Mouse (Mus musculus) monocyte, adult 5-6 weeks (primary cell): ENCODE results near the gene Gm5475. TPM values are rescaled to one million over a fixed set of nuclear protein-coding genes. Genes with fewer than 3 reads are reported as not detected.
"Not testable (repeated sequence)": the region's sequence is repeated elsewhere in the genome, so short reads cannot be mapped to it uniquely, and the experiment has no call there.

Experiments
- ATAC-seq: fragments of 153-309, 156-312 bp; replicated peaks from 2 replicates; pipeline ENCODE4 v1.8.0; 2017; ENCODE audit warnings: mild to moderate bottlenecking; ENCODE audit not compliant: low TSS enrichment, insufficient number of reproducible peaks, severe bottlenecking, poor library complexity, low FRiP score
- total RNA-seq: library from RNA; stranded (forward); fragments of 200-1000, 200-491, 200-594 nt; gene quantifications from 3 replicates; pipeline ENCODE4 v1.2.3, GENCODE M21; 2017

Gm5475 gene
- total RNA-seq, result 0.49 TPM in 1 of 3 replicates, not detected in the others

DNA sequence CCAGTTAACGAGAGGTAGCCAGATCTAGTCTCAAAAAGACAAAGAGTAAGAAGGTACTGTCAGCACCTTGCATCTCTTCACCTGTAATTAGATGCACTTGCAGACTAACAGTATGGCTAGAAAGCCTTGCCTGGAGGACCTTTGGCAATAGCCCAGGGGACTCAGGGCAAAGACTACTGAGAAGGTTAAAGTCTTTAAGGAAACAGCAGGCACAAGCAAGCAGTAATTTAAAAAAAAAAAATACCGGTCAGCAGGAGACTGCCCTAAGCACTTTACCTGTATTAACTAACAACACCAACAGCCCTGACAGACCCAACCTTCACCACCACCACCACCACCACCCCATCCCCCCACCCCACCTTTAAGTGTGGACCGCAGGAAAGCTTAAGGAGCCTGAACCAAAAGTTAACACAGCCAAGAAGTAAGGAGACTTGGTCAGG is at the start of gene Gm5475:
Gene Gm5475 (plus strand): TSS at position 390 of the 440 bp plus-strand sequence.
- ATAC-seq, result not testable (repeated sequence)

DNA sequence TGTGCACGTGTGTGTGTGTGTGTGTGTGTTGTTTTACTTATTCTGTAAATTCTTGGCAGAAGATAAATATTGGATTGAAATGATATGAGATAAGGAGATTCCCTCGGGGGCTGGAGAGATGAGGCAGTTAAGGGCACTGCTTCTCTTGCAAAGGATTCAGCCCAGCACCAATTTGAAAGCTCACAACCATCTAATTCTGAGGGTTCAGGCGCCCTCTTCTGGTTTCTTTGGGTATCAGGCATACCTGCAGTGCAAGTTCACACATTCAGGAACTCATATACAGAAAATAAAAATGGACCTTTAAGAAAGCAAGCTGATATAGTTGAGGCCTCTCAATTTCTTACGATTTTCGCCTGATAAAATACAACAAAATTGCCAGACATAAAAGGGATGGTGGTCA is 46.9 kb upstream of the Gm5475 start:
- ATAC-seq, result no peak

DNA sequence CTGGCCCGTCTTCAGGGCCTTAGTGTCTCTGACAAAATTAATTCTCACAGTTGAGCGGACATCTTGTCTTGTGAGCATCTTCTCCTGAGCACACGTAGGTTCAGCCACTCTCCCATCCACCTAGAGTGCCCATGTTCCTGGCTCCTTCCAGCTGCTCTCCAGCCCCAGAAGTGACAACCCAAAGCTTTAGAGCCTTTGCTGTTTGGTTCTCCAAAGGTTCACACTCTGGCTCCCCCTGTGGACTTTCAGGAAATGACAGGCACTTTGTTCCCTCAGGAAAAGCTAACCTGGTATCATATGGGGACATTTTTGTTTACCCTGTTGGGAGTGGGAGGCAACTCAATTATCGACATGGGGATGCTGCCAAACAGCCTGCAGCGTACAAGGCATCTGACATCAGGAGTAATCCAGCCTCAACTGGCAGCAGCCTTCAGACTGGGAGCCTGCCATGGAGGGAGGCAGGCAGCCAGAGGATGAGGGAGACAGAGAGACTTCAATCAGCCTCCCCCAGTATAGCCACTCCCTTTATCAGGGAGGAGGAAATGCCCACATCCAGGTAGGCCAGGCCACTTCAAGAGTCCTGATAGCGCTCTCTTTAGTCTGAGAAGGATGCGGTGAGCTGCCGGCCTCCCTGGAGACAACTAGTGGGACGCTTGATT is 44.0 kb upstream of the Gm5475 start:
- not testable (repeated sequence) for ATAC-seq

DNA sequence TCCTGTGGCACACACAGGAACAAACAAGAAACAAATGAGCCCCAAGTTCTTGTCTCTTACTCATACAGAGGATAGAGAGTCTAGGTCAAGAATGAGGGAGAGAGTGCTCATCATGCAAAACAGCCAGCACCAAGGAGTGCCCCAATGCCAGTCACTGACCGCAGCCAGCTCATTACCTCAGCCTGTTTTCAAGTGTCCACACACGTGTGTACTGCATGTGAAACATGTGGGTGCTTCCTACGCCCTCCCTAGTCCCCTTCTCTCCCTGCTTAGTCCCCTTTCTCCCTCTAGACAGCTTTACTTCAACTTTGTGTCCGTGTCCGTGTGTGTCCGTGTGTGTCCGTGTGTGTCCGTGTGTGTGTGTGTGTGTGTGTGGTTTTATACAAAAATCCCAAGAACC is 42.3 kb upstream of the Gm5475 start:
- ATAC-seq, result no peak

DNA sequence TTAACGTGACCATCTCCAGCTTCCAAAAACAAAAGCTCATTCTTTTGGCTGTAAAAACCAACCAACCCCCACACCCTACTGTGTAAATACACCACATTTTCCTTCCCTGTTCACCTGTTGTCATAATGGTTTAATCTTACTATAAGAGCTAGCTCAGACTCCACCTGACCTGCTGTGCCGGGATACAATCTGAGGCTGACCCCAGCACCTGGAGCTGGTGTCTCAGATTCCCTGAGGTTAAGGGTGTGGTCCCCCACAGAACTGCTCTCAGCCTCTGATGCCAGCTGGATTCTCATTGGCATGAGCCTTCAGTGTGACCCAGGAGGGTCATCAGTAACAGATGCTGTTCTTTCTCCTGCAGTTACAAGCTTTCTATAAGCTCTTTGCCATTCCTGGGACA is 41.8 kb upstream of the Gm5475 start:
- ATAC-seq, result no peak

DNA sequence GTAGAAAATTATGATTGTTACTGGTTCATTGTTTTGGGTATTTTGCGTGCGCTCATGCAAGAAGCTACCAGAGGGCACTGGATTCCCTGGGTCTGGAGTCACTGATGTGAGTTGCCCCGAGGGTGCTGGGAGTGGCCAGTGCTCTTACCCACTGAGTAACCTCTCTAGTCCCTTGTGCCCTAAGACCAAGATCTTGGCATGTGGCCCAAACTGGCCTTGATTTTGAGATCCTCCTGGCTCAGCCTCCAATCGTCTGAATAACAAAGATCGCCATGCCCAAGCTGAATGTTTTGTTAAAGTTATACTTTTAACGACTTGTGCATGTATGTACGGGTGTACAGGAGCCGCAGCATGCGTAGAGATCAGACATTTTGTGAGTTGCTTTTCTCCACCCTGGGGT is 36.2 kb upstream of the Gm5475 start:
- no peak for ATAC-seq

DNA sequence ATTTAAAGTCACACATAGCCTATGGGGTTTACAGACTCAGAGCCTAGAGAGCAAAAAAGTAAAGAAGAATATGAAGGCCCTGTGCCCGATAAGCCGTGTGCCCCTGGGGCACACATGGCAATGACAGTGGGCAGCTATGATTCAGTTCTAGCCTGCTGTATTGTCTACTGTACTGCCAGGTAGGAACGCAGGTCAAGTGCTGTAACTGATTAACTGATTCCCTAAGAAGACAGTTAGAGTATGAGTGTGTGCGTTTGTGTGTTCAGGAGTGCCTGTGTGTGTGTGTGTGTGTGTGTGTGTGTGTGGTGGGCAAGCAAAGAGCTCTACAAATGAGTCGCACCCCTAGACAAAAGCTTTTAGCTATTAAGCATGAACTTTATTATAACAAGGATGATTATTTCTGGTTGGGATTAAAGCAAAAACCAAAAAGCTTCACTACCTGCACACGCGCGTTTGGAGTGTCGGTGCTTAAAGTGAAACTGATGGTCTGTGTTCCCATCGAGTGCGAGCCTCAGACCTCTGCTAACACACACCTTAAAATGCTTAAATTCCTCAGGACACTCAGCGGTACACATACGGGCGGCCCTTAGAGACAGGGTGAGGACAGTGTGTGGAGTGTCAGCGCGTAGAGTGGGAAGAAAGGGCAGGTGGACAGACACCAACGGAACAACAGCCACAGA is 34.3 kb upstream of the Gm5475 start:
- no peak for ATAC-seq

DNA sequence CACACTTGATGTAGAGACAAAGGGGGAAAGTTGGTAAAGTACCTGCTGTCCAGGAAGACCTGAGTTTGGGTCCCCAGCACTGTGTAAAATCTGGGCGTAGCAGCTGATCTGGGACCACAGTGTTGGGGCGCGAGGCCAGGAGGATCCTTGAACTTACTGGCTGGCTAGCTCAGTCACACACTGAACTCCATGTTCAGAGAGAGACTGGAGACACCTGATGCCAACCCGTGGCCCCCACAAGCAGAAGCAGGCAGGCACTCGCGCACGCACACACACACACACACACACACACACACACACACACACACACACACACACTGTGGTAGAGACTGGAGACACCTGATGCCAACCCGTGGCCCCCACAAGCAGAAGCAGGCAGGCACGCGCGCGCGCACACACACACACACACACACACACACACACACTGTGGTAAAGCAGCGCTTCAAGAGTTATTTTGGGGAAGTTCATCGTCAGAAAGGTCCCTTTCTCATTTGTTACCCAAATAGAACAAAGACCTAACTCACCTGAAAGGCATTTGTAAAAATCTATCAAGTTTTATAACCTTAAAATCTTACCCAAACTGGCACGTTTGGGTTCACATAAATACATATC is 33.6 kb upstream of the Gm5475 start:
- 0 out of 2 replicates have a peak, but pooled peaks have one; percentile 27 for ATAC-seq

DNA sequence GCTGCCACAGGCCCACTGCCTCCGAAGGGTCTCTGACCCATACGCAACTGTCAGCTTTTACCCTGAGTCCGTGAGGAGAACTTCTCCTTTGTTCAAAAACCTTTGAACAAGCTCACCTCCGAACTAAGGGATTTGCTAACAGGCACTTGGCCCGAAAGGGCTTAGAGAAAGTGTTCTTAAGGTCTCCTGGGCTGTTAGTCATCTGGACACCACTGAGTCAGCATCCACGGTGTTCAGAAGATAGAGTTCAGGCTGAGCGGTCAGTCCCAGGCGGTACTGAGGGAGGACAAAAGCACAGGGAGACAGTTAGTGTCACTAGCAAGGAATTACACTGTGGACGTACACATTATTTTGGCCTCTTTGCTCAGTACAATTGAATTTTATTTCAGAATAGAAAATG is 33.1 kb upstream of the Gm5475 start:
- no peak for ATAC-seq

DNA sequence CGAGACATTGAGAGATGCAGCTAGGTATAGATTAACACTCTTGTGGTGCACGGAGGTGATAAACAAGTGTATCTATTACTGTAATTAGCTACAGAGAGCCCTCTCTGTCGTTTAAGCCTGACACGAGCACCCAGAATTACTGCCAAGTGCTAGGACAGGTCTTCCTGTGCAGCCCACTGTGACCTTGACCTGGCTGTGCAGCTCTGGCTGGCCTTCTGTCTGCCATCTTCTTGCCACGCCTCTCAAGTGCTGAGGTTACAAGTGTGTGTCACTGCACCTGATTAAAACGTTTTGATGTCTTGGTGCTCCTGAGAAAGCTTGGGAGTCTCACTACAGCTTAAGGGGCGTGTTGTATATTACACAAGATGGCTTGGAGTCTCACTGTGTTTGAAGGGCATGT is 30.9 kb upstream of the Gm5475 start:
- no peak for ATAC-seq

DNA sequence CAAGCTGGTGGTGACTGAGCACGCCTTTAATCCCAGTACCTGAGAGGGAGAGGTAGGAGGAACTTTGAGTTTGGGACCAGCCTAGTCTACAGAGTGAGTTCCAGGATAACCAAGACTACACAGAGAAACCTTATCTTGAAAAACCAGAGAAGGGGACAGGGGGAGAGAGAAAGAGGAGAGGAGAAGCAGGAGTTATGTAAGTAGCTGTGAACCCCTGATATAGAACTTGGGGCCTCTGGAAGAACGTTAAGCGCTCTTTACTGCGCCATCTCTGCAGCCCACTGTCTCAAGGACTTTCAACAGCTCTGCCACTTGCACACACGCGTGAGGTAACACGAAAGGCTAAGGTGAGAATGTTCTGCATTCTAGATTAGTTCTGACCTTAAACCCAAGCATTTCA is 30.3 kb upstream of the Gm5475 start:
- no peak for ATAC-seq

DNA sequence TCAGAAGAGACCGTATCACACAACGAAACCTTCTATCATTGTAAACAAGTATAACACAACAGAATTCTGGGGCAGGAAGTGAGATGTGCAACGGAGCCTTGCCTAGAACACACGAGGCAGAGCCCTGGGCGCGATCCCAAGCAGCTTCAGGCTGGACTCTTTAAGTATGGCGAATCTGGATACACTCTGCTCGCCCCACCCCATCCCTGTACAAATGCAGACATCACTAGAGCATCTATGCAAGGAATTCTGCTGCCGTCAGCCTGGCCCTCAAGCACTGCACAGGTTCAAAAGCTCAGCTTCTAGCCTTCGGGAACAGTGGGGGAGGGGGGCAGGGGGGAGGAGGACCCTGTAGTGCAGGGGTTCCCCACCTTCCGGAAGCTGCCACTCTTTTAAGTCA is 28.9 kb upstream of the Gm5475 start:
- ATAC-seq, result no peak

DNA sequence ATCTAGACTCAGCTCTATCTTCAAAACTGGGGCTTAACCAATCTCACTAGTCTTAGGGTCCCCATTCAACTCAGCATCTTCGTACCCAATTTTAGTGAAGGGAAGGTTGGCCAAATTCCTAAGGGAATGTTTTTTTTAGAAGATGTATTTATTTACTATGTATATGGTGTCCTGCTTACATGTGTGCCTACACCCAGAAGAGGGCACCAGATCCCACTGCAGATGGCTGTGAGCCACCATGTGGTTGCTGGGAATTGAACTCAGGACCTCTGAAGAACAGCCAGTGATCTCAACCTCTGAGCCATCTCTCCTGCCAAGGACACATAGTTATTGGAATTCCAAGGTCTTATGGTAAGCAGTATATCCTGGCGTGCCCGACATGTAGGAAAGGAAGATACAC is 26.4 kb upstream of the Gm5475 start:
- ATAC-seq, result no peak

DNA sequence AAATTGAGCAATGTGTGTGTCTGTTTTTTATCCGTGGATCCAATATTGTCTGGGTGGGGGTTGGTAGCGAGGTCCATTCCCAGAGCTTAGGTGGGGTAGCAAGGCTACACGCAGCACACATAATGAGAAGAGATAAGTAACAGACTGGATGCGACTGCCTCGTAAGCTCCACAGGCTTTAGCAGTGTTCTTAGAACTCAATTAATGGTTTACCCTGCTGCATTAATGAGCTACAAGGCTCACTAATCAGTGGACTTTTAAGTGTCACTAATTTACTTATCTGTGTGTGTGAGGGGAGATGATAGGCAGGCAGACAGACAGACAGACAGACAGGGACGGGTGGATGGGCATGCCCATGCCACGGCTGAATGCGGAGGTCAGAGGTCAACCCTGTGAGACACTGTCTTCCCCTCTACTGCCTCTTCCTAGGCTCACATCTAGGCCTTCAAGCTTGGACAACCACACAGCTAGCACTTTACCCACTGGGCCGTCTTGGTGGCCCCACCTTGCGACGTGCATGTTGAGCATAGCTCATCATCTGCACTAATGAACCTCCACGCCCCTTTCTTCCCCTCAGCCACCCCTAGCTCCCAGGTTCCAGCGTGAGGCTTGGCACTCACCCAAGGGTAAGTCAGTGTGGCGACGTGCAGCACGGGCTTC is 21.2 kb upstream of the Gm5475 start:
- no peak for ATAC-seq

DNA sequence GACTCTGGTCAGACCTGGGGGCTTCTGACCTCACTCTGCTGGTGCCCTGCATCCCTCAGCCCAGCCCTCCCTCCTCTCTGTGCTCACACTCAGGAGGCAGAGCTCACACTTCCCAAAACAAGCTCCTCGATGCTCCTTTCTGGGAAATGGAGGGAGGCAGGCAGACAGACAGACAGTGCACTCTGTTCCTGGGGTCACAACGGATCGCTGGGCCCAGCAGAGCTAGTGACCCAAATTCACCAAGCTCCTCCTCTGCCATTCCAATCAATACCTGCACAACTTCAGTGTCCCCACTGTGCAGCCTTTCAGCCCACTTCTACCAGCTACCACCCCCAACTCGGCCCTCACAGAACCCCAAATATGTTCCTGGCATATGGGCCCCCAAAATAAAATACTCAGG is 20.1 kb upstream of the Gm5475 start:
- ATAC-seq, result no peak

DNA sequence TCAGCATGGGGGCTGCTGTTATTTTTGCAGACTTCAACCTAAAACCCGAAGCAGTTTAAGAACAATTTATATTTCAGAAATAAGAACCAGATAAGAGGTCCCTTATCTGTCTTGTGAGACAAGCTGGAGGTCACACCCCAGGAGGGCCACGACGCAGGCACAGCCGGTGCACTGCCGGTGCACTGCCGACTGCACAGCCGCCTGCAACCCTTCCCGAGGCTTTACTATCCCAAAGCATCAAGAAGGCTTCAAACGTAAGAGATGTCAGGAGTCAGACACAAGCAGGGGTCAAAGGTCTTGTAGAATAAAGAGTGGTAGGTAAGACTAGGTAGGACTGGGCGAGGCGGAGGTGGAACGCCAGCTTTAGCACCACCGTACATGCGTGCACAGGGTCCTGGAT is 19.6 kb upstream of the Gm5475 start:
- no peak for ATAC-seq

DNA sequence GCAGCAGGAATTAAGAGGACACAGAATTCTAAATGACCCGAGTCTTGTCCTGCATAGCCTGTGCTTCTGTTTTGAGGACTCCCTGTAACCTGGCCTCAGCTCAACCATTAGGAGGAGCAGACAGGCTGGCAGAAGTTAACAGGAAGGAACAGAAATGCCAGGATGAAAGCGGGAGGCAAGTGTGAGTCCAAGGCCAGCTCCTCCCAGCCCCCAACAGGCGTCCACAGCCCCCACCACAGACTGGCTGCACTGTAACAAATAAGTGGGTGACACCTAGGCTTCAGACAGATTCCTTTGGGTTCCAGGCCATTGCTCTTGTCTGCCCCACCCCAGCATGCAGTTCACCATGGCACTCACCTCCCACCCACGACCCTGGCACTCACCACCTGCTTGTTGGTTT is 19.1 kb upstream of the Gm5475 start:
- ATAC-seq, result no peak

DNA sequence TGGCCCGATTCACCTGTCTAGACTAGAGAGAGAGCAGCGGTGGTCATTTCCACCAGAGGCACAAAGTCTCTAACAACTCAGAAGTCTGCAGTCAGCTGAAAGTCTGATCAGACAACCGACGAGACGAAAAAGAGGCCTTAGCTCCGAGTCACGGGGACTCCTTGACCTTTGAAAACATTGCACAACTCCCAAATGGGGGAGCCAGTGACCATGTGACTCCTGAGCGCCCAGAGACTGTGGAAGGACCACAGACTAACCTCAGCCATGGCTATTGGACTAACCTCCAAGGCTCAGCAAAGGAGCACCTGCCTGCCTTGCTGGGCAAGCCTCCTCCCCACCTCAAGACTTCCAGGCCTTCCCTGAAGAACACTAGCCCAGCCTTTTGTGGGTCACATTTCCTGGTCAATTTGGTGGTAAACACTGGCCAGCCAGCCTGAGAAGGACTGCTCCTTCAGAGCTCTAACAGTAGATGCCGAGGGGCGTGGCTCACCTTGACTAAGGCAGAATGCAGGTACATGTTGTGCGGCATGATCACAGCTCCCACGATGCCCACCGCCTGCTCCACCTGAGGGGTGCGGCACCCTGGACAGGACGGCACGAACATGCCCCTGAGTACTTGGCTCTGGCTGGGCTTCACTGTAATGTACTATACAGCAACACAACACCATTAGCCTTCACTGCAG is 18.5 kb upstream of the Gm5475 start:
- ATAC-seq, result peak; percentile 61

DNA sequence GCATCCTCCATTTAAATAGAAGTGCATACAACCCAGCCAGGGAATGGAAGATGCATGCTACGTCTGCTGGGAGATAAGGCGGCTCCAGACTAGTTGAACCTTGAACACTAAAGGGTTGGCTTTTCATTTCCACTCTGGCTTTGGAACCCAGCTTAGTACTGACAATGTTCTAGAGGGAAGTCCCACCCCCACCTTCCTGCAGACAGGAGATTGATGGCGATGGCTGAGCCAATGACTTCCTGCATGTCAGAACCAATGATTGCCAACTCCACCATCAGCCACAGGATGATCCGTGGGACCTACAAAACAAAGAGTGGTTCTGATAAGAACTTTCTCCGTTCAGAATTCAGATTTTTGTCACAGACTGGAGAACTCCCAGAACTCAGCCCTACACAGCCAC is 15.9 kb upstream of the Gm5475 start:
- ATAC-seq, result no peak
